Mouse (Mus musculus): ENCODE results near the gene Kcnab1.

Gene Kcnab1

GRCm38 (mm10) chr3:65108945-65109921 lies at the start of gene Kcnab1:
Gene Kcnab1, plus strand, starts transcription at chr3:65109384.
- in situ Hi-C loops (cut with MseI, MboI), result no loop called here

DNA sequence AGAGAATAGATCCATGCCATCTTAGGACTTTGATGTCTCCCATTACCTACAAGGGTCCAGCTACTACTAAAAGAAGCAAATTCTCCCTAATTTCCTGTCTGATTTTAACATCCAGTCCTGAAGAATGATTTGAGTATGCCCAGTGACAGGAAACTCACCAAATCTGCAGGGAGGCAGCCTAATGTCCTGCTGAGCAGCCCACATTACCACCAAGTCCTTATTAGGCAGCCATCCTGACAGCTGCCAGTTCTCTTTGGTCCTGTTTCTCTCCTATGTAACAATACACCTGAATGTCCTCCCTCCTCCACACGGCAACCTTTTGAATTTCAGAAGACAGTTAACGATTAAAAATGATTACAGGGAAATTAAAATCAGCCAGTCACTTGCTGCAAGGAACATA lies 20.9 kb upstream of the Kcnab1 start:
- in situ Hi-C loops (cut with MseI, MboI), result no loop called here

GRCm38 (mm10) chr3:65104117-65104516 lies 5.1 kb upstream of the Kcnab1 start:
- in situ Hi-C loops (cut with MseI, MboI), result no loop called here

- in situ Hi-C loops (cut with MseI, MboI), result no loop called here
Measured at GRCm38 (mm10) chr3:65110190-65110589, 1.0 kb downstream of the Kcnab1 start.

DNA sequence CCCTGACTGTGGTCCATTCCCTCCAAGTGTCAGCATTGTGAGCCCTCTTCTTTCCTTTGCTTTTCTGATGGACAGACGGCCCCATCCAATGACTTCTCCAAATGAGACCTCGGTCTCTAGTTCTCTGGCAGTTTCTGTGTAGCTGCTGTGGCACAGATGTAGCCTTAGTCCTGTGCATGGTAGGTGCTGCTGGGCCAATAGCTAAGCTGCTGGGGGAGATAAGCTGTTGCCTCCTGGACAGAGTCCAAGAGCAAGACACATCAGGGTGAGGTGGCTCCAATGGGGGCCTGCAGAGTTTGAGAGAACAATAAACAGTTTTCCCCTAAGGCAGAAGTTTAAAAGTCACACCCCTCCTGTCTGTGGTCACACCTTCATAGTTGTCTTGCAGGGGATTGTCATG lies 2.0 kb downstream of the Kcnab1 start:
- in situ Hi-C loops (cut with MseI, MboI), result no loop called here

DNA sequence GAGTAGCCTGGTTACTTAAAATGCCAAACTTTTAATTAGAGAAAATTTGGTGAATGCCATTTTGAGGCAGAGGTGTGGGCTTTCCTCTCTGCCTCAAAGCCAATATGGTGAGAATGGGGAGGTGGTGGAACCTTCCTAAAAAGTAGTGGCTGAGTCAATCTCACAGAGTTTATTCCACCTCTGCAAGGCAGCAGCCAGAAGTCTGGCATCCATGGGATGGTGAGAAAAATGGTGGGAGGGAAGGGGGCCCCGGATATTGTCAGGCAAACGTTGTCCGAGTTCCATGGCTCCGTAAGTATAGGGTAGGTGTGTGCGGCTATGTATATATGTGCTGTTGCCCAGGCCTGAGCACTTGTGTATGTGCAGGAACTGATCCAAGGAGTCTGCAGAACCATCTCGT lies 6.0 kb downstream of the Kcnab1 start:
- in situ Hi-C loops (cut with MseI, MboI), result no loop called here

DNA sequence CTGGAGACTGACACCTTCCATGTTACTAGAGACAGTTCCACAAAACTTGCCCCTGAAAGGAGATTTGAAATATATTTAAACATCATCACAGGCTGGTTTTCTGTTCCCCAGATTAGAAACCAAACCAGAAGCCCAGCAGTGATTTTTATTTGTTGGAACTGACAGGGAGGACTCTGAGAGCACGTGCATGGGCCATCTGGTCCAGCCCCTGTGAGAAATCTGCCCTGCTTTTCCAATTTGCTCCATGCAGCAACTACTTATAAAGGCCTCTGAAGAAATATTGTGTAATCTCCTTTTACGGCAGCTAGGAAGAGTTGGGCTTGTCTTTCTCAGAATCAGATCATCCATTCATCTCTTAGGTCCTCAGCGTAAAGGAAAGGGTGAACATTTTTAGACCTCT lies 7.8 kb downstream of the Kcnab1 start:
- in situ Hi-C loops (cut with MseI, MboI), result no loop called here

DNA sequence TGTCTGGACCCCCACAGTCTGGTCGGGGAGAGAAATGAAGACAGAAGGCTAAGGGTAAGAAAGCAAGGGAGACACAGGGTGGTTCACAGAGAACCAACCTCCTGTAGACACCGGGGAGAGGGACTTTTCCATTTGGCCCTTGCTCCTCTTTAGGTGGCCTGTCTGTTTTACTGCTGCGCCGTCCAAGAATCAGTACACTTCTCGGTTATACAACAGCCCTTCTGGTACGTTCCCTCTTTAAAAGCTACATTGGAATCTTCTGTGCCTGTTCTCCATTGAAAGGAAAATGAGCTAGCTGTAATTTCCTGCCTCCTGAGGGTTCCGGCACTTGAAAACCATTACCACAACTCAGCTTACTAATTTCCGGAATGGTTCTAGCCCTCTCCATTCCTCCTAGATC lies 8.2 kb downstream of the Kcnab1 start:
- in situ Hi-C loops (cut with MseI, MboI), result no loop called here

GRCm38 (mm10) chr3:65124975-65125374 lies 15.8 kb downstream of the Kcnab1 start:
- in situ Hi-C loops (cut with MseI, MboI), result no loop called here

DNA sequence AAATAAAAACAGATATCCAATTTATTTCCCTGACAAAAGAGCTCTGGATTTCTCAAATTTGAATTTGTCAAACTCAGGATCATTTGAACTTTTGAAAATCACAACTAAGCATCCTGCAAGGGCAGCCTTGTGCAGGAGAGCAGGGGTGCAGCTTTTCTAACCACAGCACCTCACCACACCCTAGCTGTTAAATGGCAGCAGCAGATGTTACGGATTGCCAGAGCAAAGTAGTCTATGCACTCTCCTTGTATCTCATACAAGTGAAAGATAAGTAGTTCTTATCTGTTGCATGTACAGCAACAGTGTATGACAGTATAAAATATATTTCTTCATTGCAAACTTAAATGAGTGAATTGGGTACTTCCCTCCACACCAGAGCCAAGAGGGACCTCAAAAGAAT lies 20.4 kb downstream of the Kcnab1 start:
- in situ Hi-C loops (cut with MseI, MboI), result no loop called here

DNA sequence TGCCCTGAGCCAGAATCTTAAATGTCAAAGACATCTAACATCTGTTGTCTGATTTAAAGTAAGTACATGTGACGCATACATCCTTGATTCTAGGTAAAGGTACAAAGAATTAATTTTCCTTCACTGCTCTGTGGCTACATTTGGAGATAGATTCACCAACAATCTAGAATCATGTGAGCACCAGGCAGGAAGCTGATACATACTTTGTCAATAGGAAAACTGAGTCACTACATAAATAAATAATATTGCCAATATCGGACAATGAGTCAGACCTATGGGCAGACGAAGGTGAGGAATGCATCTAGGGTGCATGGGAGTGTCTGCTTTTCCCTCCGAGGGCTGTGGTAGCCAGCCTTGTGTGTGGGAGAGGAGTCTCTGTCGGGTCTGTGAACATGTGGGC lies 25.7 kb downstream of the Kcnab1 start:
- in situ Hi-C loops (cut with MseI, MboI), result no loop called here

DNA sequence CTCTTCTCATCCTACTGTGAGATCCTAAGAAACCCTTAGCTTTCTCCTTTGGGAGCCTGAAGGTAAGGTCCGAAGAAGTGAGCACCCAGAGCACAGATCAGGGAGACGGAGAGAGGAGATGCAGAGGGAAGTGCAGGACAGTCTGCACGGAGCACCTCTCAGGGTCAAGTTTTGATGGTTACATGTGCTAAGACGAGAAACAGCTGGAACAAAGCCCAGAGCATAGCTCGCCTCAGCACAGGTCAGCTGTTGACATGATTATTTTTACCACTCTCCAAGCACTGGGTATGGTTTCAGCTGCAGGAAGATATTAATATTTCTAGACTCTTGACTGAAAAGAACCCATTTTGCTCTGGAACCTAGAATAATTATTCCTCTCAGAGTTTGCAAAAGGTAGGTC lies 27.7 kb downstream of the Kcnab1 start:
- in situ Hi-C loops (cut with MseI, MboI), result no loop called here

- in situ Hi-C loops (cut with MseI, MboI), result no loop called here
Measured at GRCm38 (mm10) chr3:65138739-65139138, 29.6 kb downstream of the Kcnab1 start.

GRCm38 (mm10) chr3:65145152-65145551 lies 36.0 kb downstream of the Kcnab1 start:
- in situ Hi-C loops (cut with MseI, MboI), result no loop called here

- in situ Hi-C loops (cut with MseI, MboI), result no loop called here
Measured at GRCm38 (mm10) chr3:65151808-65152207, 42.6 kb downstream of the Kcnab1 start.

DNA sequence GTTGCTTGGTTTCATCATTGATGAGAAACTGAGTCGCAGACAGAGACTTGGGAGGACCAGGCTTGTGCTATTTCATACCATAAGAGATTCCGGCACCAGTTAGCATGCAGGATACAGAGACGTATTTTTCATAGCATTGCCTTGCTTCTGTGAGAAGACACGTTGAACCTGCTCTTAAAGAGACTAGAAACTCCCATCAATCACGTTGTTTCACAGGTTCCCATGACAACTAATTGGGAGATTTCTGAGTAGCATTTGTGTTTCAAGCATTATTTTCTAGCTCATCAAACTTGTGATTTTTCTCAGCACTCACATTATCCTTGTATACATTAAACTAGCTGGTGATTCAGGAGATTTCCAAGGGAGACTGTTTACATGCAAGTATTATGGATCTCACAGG lies 63.8 kb downstream of the Kcnab1 start:
- in situ Hi-C loops (cut with MseI, MboI), result no loop called here

DNA sequence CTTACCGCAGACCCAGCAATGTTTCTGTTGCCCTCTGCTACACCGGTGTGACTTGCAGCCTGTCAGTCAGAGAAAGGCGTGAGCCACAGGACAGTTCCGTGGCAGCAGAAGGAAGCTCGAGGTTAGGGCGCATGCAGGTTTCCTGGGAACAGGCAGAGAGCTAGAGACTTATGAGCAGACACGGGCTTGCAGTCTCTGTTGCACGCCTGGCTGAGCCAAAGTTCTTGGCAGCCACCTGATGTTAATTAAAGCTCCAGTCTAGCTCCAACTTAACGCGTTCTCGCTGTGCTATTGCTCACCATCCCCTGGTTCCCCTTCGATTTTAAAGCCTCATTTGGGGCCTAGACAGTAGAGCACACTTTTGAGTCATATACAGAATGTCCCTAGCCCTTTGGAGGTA lies 65.4 kb downstream of the Kcnab1 start:
- in situ Hi-C loops (cut with MseI, MboI), result no loop called here

DNA sequence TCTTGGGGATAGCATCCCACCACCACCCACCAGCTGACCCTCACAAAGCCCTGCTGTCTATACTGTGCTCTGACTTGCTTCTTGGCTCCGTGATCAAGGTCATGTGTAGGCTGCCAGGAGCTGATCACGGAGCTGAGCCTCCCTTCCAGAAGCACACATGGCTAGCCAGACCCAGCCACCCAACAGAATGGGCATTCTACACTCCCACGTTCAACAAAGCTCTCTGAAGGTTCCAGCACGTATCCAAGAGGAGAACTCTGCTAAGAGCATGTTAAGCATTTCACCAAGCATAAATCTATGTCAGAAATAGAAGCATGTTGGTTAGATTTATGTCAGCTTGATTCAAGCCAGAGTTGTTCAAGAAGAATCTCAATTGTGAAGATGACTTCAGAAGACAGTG lies 66.6 kb downstream of the Kcnab1 start:
- in situ Hi-C loops (cut with MseI, MboI), result no loop called here

GRCm38 (mm10) chr3:65176846-65177245 lies 67.7 kb downstream of the Kcnab1 start:
- in situ Hi-C loops (cut with MseI, MboI), result no loop called here

- in situ Hi-C loops (cut with MseI, MboI), result no loop called here
Measured at GRCm38 (mm10) chr3:65187833-65188698, 78.9 kb downstream of the Kcnab1 start.

GRCm38 (mm10) chr3:65200611-65201010 lies 91.4 kb downstream of the Kcnab1 start:
- in situ Hi-C loops (cut with MseI, MboI), result no loop called here

DNA sequence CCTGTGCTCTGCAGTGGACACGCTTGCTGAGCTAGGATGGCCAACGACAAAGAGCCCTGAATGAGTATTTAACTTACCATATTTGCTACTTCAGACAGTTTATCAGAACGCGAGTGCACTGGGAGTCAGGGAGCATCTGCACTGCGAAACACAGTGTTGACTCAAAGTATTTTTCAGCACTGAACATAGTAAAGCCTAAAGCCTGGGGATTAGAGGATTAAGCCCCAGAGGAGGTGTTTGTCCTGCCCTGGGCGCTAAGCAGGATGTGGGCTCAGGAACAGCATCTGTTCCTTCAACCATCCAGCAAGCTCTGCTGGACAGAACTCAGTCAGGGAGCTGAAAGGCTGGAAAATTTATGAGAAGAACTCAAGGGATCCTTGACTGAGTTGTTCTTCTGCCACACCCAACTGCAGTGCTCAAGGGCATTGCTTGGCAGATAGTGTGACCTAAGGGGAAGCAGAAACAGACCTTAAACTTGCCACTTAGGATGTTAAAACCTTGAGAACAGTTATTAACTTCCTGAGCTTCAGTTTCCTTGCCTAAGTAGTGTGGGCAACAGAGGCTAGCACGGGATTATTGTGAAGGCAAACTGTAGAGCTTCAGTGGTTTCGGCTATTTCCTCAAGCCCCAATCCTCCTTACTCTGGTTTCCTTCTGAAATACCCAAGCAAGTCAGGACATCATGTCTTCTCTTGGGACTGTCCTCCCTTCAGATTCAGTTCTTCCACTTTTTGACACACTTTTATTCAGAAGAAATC lies 94.4 kb downstream of the Kcnab1 start:
- in situ Hi-C loops (cut with MseI, MboI), result no loop called here
